Mouse (Mus musculus): Measurements from ENCODE around the gene Fez2.

Fez2 gene

GRCm38 (mm10) chr17:78368481-78368880 lies 49.5 kb downstream of the Fez2 start:
- DNase-seq (ENCODE audit: low spot score in 2 of 2): no peak

- no peak for DNase-seq (ENCODE audit: low spot score in 2 of 2)
Measured at GRCm38 (mm10) chr17:78366070-78366469, 51.9 kb downstream of the Fez2 start.

GRCm38 (mm10) chr17:78364555-78365302 lies 53.2 kb downstream of the Fez2 start:
- DNase-seq (ENCODE audit: low spot score in 2 of 2): no peak

- DNase-seq (ENCODE audit: low spot score in 2 of 2): no peak
Measured at GRCm38 (mm10) chr17:78361939-78362728, 55.8 kb downstream of the Fez2 start.

- peak in 1 of 2 experiments; percentile 22 for DNase-seq (ENCODE audit: low spot score in 2 of 2)
Measured at GRCm38 (mm10) chr17:78358251-78358726, 59.7 kb downstream of the Fez2 start.

GRCm38 (mm10) chr17:78357753-78358152 lies 60.2 kb downstream of the Fez2 start:
- DNase-seq (ENCODE audit: low spot score in 2 of 2): no peak

- peak in 1 of 2 experiments; percentile 12 for DNase-seq (ENCODE audit: low spot score in 2 of 2)
Measured at GRCm38 (mm10) chr17:78355611-78356010, 62.3 kb downstream of the Fez2 start.

- no peak for DNase-seq (ENCODE audit: low spot score in 2 of 2)
Measured at GRCm38 (mm10) chr17:78354871-78355270, 63.1 kb downstream of the Fez2 start.

- no peak for DNase-seq (ENCODE audit: low spot score in 2 of 2)
Measured at GRCm38 (mm10) chr17:78354411-78354810, 63.5 kb downstream of the Fez2 start.

GRCm38 (mm10) chr17:78352500-78352855 lies 65.5 kb downstream of the Fez2 start:
- DNase-seq (ENCODE audit: low spot score in 2 of 2): no peak

- DNase-seq (ENCODE audit: low spot score in 2 of 2): no peak
Measured at GRCm38 (mm10) chr17:78351676-78352499, 66.1 kb downstream of the Fez2 start.

- DNase-seq (ENCODE audit: low spot score in 2 of 2): no peak
Measured at GRCm38 (mm10) chr17:78347111-78347801, 70.7 kb downstream of the Fez2 start.

GRCm38 (mm10) chr17:78343688-78344087 lies 74.3 kb downstream of the Fez2 start:
- DNase-seq (ENCODE audit: low spot score in 2 of 2): no peak

- no peak for DNase-seq (ENCODE audit: low spot score in 2 of 2)
Measured at GRCm38 (mm10) chr17:78335250-78335649, 82.7 kb downstream of the Fez2 start.

GRCm38 (mm10) chr17:78333275-78333674 lies 84.7 kb downstream of the Fez2 start:
- DNase-seq (ENCODE audit: low spot score in 2 of 2): no peak

GRCm38 (mm10) chr17:78331438-78331837 lies 86.5 kb downstream of the Fez2 start:
- no peak for DNase-seq (ENCODE audit: low spot score in 2 of 2)

GRCm38 (mm10) chr17:78328287-78328686 lies 89.7 kb downstream of the Fez2 start:
- no peak for DNase-seq (ENCODE audit: low spot score in 2 of 2)

- no peak for DNase-seq (ENCODE audit: low spot score in 2 of 2)
Measured at GRCm38 (mm10) chr17:78327187-78327586, 90.8 kb downstream of the Fez2 start.

- DNase-seq (ENCODE audit: low spot score in 2 of 2): no peak
Measured at GRCm38 (mm10) chr17:78326381-78326780, 91.6 kb downstream of the Fez2 start.

- DNase-seq (ENCODE audit: low spot score in 2 of 2): no peak
Measured at GRCm38 (mm10) chr17:78325761-78326332, 92.1 kb downstream of the Fez2 start.

All from cerebellum, postnatal 4 days (tissue).